Mouse (Mus musculus) heart, embryonic 11.5 days (tissue): Measurements from ENCODE around the gene Ric8b. TPM values are rescaled to one million over a fixed set of nuclear protein-coding genes. Genes with fewer than 3 reads are reported as not detected.

Source experiments
- ATAC-seq: fragments of 200-750 bp; cut with Nextera tagmentation; replicated peaks from 2 replicates; pipeline ENCODE4 v1.8.0; 2017; ENCODE audit warnings: moderate library complexity; ENCODE audit not compliant: insufficient number of reproducible peaks, low FRiP score, low TSS enrichment
- H3K27ac ChIP-seq: fragments of 300-500 bp; sonication (generic); 2 replicates; pipeline ENCODE4 v1.5.1; 2014; ENCODE audit warnings: mild to moderate bottlenecking, low read depth, low read length
- H3K27me3 ChIP-seq: fragments of 300-500 bp; sonication (generic); 2 replicates; pipeline ENCODE4 v1.6.1; 2014; ENCODE audit warnings: mild to moderate bottlenecking, low read length, mixed read lengths; ENCODE audit not compliant: control insufficient read depth, insufficient read depth
- H3K36me3 ChIP-seq: fragments of 300-500 bp; sonication (generic); 2 replicates; pipeline ENCODE4 v1.6.1; 2014; ENCODE audit warnings: mild to moderate bottlenecking, low read length, moderate library complexity, mixed read lengths; ENCODE audit not compliant: control insufficient read depth, insufficient read depth
- H3K4me1 ChIP-seq: fragments of 300-500 bp; sonication (generic); 2 replicates; pipeline ENCODE4 v1.6.1; 2014; ENCODE audit warnings: low read length; ENCODE audit not compliant: control insufficient read depth, insufficient read depth
- H3K4me2 ChIP-seq: fragments of 300-500 bp; sonication (generic); 2 replicates; pipeline ENCODE4 v1.6.1; 2014; ENCODE audit warnings: mild to moderate bottlenecking, moderate library complexity
- H3K4me3 ChIP-seq: fragments of 300-500 bp; sonication (generic); 2 replicates; pipeline ENCODE4 v1.5.1; 2014; ENCODE audit warnings: low read depth, low read length
- H3K9ac ChIP-seq: fragments of 300-500 bp; sonication (generic); 2 replicates; pipeline ENCODE4 v1.6.1; 2014; ENCODE audit warnings: mild to moderate bottlenecking, low read depth, low read length, moderate library complexity
- H3K9me3 ChIP-seq: fragments of 300-500 bp; sonication (generic); replicated peaks from 2 replicates; pipeline ENCODE4 v1.6.1; 2016; ENCODE audit warnings: low read length; ENCODE audit not compliant: control insufficient read depth
- WGBS: fragments of 180-500 bp; shearing (Covaris S2); extraction: QIAGEN DNeasy Blood & Tissue Kit; methylation state at CpG from one replicate; pipeline ENCODE4 v1.1.7; 2014; ENCODE audit not compliant: insufficient replicate concordance; 5-methylcytosine and 5-hydroxymethylcytosine counted together
- polyA plus RNA-seq: library from polyadenylated mRNA; unstranded; fragments of >200 nt; fragmentation: Nextera tagmentation; extraction: Ambion mirVana; gene quantifications from 2 replicates; pipeline ENCODE4 v1.2.1, GENCODE M21; 2014

The Ric8b gene
- polyA plus RNA-seq, 1 experiment from 2014 or later, result 17.1 TPM

GRCm38 (mm10) chr10:84940356-84940755 is 22.9 kb downstream of the Ric8b start:
- WGBS, result 86% methylated on average over 1 of the region's 1 CpGs
- H3K36me3 ChIP-seq, result no peaks in the 10 kb centered on the region
- no peaks in the 10 kb centered on the region for H3K27me3 ChIP-seq
- no peak overlapping the region for H3K9ac ChIP-seq
- ATAC-seq, result no peak
- H3K4me1 ChIP-seq, result peaks cover 14% of the 10 kb centered on the region; the same call in 1 of the 2 replicates
- H3K9me3 ChIP-seq, result no peaks in the 10 kb centered on the region
- no peak overlapping the region for H3K27ac ChIP-seq
- H3K4me3 ChIP-seq, result no peak overlapping the region
- H3K4me2 ChIP-seq, result no peak overlapping the region

- WGBS, result 90% methylated on average over 3 of the region's 3 CpGs
Observed at GRCm38 (mm10) chr10:84945692-84946091, 28.3 kb downstream of the Ric8b start.

GRCm38 (mm10) chr10:84948970-84949683 is 31.7 kb downstream of the Ric8b start:
- ATAC-seq, result no peak
- Histone ChIP-seq H3K4me3 (no peak overlapping the region), H3K27ac (no peak overlapping the region), H3K4me2 (no peak overlapping the region), H3K27me3 (no peaks in the 10 kb centered on the region), H3K4me1 (no peaks in the 10 kb centered on the region), H3K9ac (no peak overlapping the region), H3K36me3 (peaks cover 8% of the 10 kb centered on the region), H3K9me3 (no peaks in the 10 kb centered on the region)
- 70% methylated on average over 8 of the region's 8 CpGs for WGBS

More at GRCm38 (mm10) chr10:84945692-84946091, 28.3 kb downstream of the Ric8b start:
- ATAC-seq, result no peak
- Histone ChIP-seq H3K4me1 (no peaks in the 10 kb centered on the region), H3K36me3 (peaks cover 8% of the 10 kb centered on the region), H3K4me2 (no peak overlapping the region), H3K27ac (no peak overlapping the region), H3K9ac (no peak overlapping the region), H3K4me3 (no peak overlapping the region), H3K27me3 (no peaks in the 10 kb centered on the region), H3K9me3 (no peaks in the 10 kb centered on the region)

GRCm38 (mm10) chr10:84949684-84950010 is 32.2 kb downstream of the Ric8b start:
- no peak overlapping the region for H3K27ac ChIP-seq

GRCm38 (mm10) chr10:84950384-84950783 is 33.0 kb downstream of the Ric8b start:
- 79% methylated on average over 4 of the region's 4 CpGs for WGBS
- Histone ChIP-seq H3K9ac (no peak overlapping the region), H3K27me3 (no peaks in the 10 kb centered on the region), H3K4me2 (no peak overlapping the region), H3K4me3 (no peak overlapping the region), H3K4me1 (no peaks in the 10 kb centered on the region), H3K27ac (no peak overlapping the region), H3K9me3 (no peaks in the 10 kb centered on the region), H3K36me3 (peaks cover 8% of the 10 kb centered on the region)
- no peak for ATAC-seq

More at GRCm38 (mm10) chr10:84949684-84950010, 32.2 kb downstream of the Ric8b start:
- Histone ChIP-seq H3K27me3 (no peaks in the 10 kb centered on the region), H3K9me3 (no peaks in the 10 kb centered on the region), H3K9ac (no peak overlapping the region), H3K4me2 (no peak overlapping the region), H3K4me3 (no peak overlapping the region), H3K36me3 (peaks cover 8% of the 10 kb centered on the region), H3K4me1 (no peaks in the 10 kb centered on the region)
- no peak for ATAC-seq
- 82% methylated on average over 3 of the region's 3 CpGs for WGBS

- no peak overlapping the region for H3K4me2 ChIP-seq
- no peaks in the 10 kb centered on the region for H3K4me1 ChIP-seq
- no peak for ATAC-seq
- no peak overlapping the region for H3K9ac ChIP-seq
- no peak overlapping the region for H3K4me3 ChIP-seq
- H3K9me3 ChIP-seq, result no peaks in the 10 kb centered on the region
- H3K36me3 ChIP-seq, result no peaks in the 10 kb centered on the region; the same call in none of the 2 replicates
- no peak overlapping the region for H3K27ac ChIP-seq
- no peaks in the 10 kb centered on the region for H3K27me3 ChIP-seq
- 87% methylated on average over 10 of the region's 10 CpGs for WGBS
Observed at GRCm38 (mm10) chr10:84954236-84954635, 36.8 kb downstream of the Ric8b start.

GRCm38 (mm10) chr10:84956173-84956572 is 38.8 kb downstream of the Ric8b start:
- Histone ChIP-seq H3K4me1 (no peaks in the 10 kb centered on the region), H3K4me2 (no peak overlapping the region), H3K27ac (no peak overlapping the region), H3K9ac (no peak overlapping the region), H3K36me3 (peaks cover 2% of the 10 kb centered on the region), H3K27me3 (no peaks in the 10 kb centered on the region), H3K9me3 (no peaks in the 10 kb centered on the region), H3K4me3 (no peak overlapping the region)
- no peak for ATAC-seq
- WGBS, result 66% methylated on average over 4 of the region's 4 CpGs

GRCm38 (mm10) chr10:84958597-84958996 is 41.2 kb downstream of the Ric8b start:
- Histone ChIP-seq H3K9me3 (no peaks in the 10 kb centered on the region), H3K4me3 (no peak overlapping the region), H3K9ac (no peak overlapping the region), H3K4me1 (no peaks in the 10 kb centered on the region), H3K4me2 (no peak overlapping the region), H3K27ac (no peak overlapping the region), H3K36me3 (peaks cover 2% of the 10 kb centered on the region; the same call in 1 of the 2 replicates), H3K27me3 (no peaks in the 10 kb centered on the region)
- WGBS, result 85% methylated on average over 2 of the region's 2 CpGs
- no peak for ATAC-seq

GRCm38 (mm10) chr10:84960380-84960930 is 43.0 kb downstream of the Ric8b start:
- Histone ChIP-seq H3K9ac (no peak overlapping the region), H3K4me2 (no peak overlapping the region), H3K4me1 (no peaks in the 10 kb centered on the region), H3K36me3 (peaks cover 2% of the 10 kb centered on the region; the same call in 1 of the 2 replicates), H3K9me3 (no peaks in the 10 kb centered on the region), H3K27me3 (no peaks in the 10 kb centered on the region), H3K4me3 (no peak overlapping the region), H3K27ac (no peak overlapping the region)
- no peak for ATAC-seq
- WGBS, result 53% methylated on average over 12 of the region's 12 CpGs
